Mouse (Mus musculus) v-Abl transformed pro-B cells (cell line): Measurements from ENCODE around the gene Csnk2a2.

Experiments
- in situ Hi-C, 2 experiments: fragments of 400-800 bp; cut with MboI; formaldehyde crosslinking; loops; one replicate each; pipeline ENCODE4 v1.15.1; 2025; ENCODE audit not compliant: unreplicated experiment in 2 of 2

The Csnk2a2 gene

GRCm38 (mm10) chr8:95490006-95490405 is at the start of gene Csnk2a2:
TSS of gene Csnk2a2 (minus strand) at chr8:95490039.
- in situ Hi-C loops: loop anchor here in 1 of 2 experiments (25.0 kb wide), 1 partner anchor 397 kb away; the partner anchor contains the start of gene Got2

GRCm38 (mm10) chr8:95539487-95539886 is 49.6 kb upstream of the Csnk2a2 start:
- in situ Hi-C loops: no loop called here

GRCm38 (mm10) chr8:95533584-95534387 is 43.9 kb upstream of the Csnk2a2 start, which contains the start of gene Ccdc113:
TSS of gene Ccdc113 (plus strand) at chr8:95534085.
- in situ Hi-C loops: no loop called here

- in situ Hi-C loops: no loop called here
Measured at GRCm38 (mm10) chr8:95532206-95532605, 42.4 kb upstream of the Csnk2a2 start.

GRCm38 (mm10) chr8:95528750-95529310 is 39.0 kb upstream of the Csnk2a2 start:
- in situ Hi-C loops: no loop called here

- in situ Hi-C loops: no loop called here
Measured at GRCm38 (mm10) chr8:95528194-95528593, 38.4 kb upstream of the Csnk2a2 start.

GRCm38 (mm10) chr8:95523991-95524390 is 34.2 kb upstream of the Csnk2a2 start:
- in situ Hi-C loops: no loop called here

- in situ Hi-C loops: no loop called here
Measured at GRCm38 (mm10) chr8:95516928-95517327, 27.1 kb upstream of the Csnk2a2 start.

- in situ Hi-C loops: no loop called here
Measured at GRCm38 (mm10) chr8:95513219-95513618, 23.4 kb upstream of the Csnk2a2 start.

- in situ Hi-C loops: no loop called here
Measured at GRCm38 (mm10) chr8:95512257-95512656, 22.4 kb upstream of the Csnk2a2 start.

- in situ Hi-C loops: no loop called here
Measured at GRCm38 (mm10) chr8:95506245-95506644, 16.4 kb upstream of the Csnk2a2 start.

- in situ Hi-C loops: no loop called here
Measured at GRCm38 (mm10) chr8:95505606-95506005, 15.8 kb upstream of the Csnk2a2 start.

GRCm38 (mm10) chr8:95504835-95505234 is 15.0 kb upstream of the Csnk2a2 start:
- in situ Hi-C loops: no loop called here

- in situ Hi-C loops: no loop called here
Measured at GRCm38 (mm10) chr8:95502431-95502830, 12.6 kb upstream of the Csnk2a2 start.

- in situ Hi-C loops: no loop called here
Measured at GRCm38 (mm10) chr8:95500436-95500835, 10.6 kb upstream of the Csnk2a2 start.

GRCm38 (mm10) chr8:95499266-95500064 is 9.6 kb upstream of the Csnk2a2 start:
- in situ Hi-C loops: loop anchor here in 1 of 2 experiments (25.0 kb wide), 1 partner anchor 388 kb away; the partner anchor contains the start of gene Got2

GRCm38 (mm10) chr8:95497821-95498220 is 8.0 kb upstream of the Csnk2a2 start:
- in situ Hi-C loops: loop anchor here in 1 of 2 experiments (25.0 kb wide), 1 partner anchor 389 kb away; the partner anchor contains the start of gene Got2

GRCm38 (mm10) chr8:95496420-95496819 is 6.6 kb upstream of the Csnk2a2 start:
- in situ Hi-C loops: loop anchor here in 1 of 2 experiments (25.0 kb wide), 1 partner anchor 391 kb away; the partner anchor contains the start of gene Got2

- in situ Hi-C loops: loop anchor here in 1 of 2 experiments (25.0 kb wide), 1 partner anchor 392 kb away; the partner anchor contains the start of gene Got2
Measured at GRCm38 (mm10) chr8:95495444-95495843, 5.6 kb upstream of the Csnk2a2 start.

GRCm38 (mm10) chr8:95492057-95492456 is 2.2 kb upstream of the Csnk2a2 start:
- in situ Hi-C loops: loop anchor here in 1 of 2 experiments (25.0 kb wide), 1 partner anchor 395 kb away; the partner anchor contains the start of gene Got2
